Mouse (Mus musculus): Measurements from ENCODE around the gene Hnrnpf. TPM values are rescaled to one million over a fixed set of nuclear protein-coding genes. Genes with fewer than 3 reads are reported as not detected.

Gene Hnrnpf
- polyA plus RNA-seq, 1 experiment from 2014 or later, result 270 TPM

DNA sequence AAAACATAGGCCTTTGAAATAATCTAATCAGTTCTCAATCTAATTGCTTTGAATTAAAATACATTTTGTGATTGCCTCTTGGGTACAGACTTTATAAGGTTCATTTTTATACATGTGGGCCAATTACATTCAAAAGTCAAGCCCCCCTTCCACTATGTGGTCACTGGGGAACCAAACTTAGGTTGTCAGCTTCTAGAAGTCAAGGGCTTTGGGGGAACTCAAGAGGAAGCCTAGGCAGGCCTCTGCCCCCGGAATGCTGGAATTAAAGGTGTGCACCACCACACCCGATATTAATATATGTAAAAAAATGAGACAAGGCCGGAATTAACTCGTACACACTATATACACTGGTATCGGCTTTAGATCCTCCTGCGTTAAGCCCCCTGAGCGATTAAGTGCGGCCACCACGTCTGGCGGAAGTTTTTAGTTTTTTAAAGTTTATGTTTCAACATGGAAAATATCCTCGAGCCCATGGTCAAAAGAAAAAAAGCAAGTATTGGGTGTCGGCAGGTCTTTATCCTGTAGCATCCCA, 16.1 kb downstream of the Hnrnpf start:
- Histone ChIP-seq H3K9me3 (ENCODE audit: low read length) (no peaks in the 10 kb centered on the region), H3K4me1 (ENCODE audit: insufficient read depth) (peaks cover 39% of the 10 kb centered on the region), H3K36me3 (replicated peaks; ENCODE audit: insufficient read depth, low read length) (peaks cover 23% of the 10 kb centered on the region), H3K27ac (ENCODE audit: low read depth) (peak overlapping the region; percentile 99), H3K4me2 (ENCODE audit: low read depth, low read length) (peak overlapping the region; percentile 80), H3K9ac (replicated peaks) (peak overlapping the region; percentile 86), H3K4me3 (ENCODE audit: low read depth, low read length) (peak overlapping the region; percentile 80), H3K27me3 (ENCODE audit: insufficient read depth, low read length) (no peaks in the 10 kb centered on the region)
- no peak for DNase-seq
- WGBS (ENCODE audit: insufficient replicate concordance), result 1% methylated on average over 12 of the region's 12 CpGs
- TF ChIP-seq CTCF (IDR thresholded peaks at IDR 0.05; ENCODE audit: low read depth) (no peak), EP300 (IDR thresholded peaks at IDR 0.05; ENCODE audit: low read depth) (no peak)
- ATAC-seq, result no peak

DNA sequence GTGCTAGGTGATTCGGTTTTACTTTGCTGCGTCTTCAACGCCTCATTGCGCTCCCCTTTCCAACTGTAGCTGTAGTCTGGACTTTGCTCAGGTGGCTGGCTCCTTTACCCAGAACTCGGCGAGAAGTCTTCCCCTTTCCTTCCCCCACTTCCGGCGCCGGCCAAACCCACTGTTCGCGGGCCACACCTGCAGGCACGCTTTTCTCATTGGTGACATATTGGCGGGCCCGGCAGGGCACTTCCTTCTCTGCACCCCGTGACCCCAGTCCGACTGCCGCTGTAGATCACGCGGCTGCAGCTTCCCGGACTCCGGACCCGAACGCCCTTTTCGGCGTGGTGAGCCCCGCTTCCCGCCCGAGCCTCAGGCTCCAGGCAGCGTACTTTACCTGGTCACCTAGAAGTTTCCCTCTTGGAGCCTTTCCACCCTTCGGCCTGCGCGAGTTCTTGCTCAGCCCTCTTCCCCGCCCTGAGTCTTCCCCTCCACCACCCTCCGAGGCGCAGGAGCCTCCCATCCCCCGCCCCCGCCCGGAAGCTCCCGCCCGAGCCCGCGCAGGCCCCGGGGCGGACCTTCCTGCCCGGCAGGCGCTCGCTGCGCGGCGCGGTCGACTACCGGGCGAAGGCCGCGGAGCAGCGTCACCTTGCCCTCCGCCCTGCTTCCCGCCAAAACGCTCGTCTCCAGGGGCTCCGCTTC, 16.8 kb downstream of the Hnrnpf start:
- Histone ChIP-seq H3K4me1 (ENCODE audit: insufficient read depth) (peaks cover 36% of the 10 kb centered on the region), H3K9me3 (ENCODE audit: low read length) (no peaks in the 10 kb centered on the region), H3K4me3 (ENCODE audit: low read depth, low read length) (peak overlapping the region; percentile 80), H3K36me3 (replicated peaks; ENCODE audit: insufficient read depth, low read length) (peaks cover 27% of the 10 kb centered on the region), H3K27me3 (ENCODE audit: insufficient read depth, low read length) (no peaks in the 10 kb centered on the region), H3K9ac (replicated peaks) (peak overlapping the region; percentile 86), H3K4me2 (ENCODE audit: low read depth, low read length) (peak overlapping the region; percentile 80), H3K27ac (ENCODE audit: low read depth) (peak overlapping the region; percentile 99)
- WGBS (ENCODE audit: insufficient replicate concordance), result 2% methylated on average over 61 of the region's 62 CpGs
- TF ChIP-seq EP300 (IDR thresholded peaks at IDR 0.05; ENCODE audit: low read depth), result peak; percentile 79
- no peak for TF ChIP-seq CTCF (IDR thresholded peaks at IDR 0.05; ENCODE audit: low read depth)
- DNase-seq (peak; percentile 93), ATAC-seq (peak; percentile 95)

DNA sequence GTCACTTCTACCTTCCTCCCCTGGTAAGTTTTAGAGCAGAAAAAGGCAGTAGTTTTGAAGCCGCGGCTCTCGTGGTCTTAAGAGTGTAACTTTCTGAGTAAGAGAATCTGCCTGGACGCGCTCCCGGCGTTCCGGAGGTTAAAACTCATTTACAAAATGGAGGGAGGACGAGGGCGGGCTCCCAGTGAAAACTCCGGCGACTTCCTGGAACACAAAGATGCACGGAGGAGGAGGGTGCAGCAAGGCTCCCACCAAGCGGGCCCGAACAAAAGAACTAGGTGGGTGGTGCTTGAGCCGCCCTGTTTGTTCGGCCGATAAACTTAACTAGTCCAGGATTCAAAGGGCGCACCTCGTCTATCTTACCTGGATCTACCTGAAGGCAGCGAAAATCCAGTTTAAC, 17.5 kb downstream of the Hnrnpf start:
- no peaks in the 10 kb centered on the region for H3K27me3 ChIP-seq (ENCODE audit: insufficient read depth, low read length)
- 1% methylated on average over 21 of the region's 21 CpGs for WGBS (ENCODE audit: insufficient replicate concordance)
- DNase-seq (peak; percentile 75), ATAC-seq (peak; percentile 25)
- peak overlapping the region; percentile 80 for H3K4me2 ChIP-seq (ENCODE audit: low read depth, low read length)
- peaks cover 34% of the 10 kb centered on the region for H3K36me3 ChIP-seq (replicated peaks; ENCODE audit: insufficient read depth, low read length)
- H3K9ac ChIP-seq (replicated peaks), result peak overlapping the region; percentile 86
- no peaks in the 10 kb centered on the region for H3K9me3 ChIP-seq (ENCODE audit: low read length)
- TF ChIP-seq EP300 (IDR thresholded peaks at IDR 0.05; ENCODE audit: low read depth) (0 out of 2 replicates have a peak, but pooled peaks have one; percentile 9), CTCF (IDR thresholded peaks at IDR 0.05; ENCODE audit: low read depth) (no peak)
- peak overlapping the region; percentile 99 for H3K27ac ChIP-seq (ENCODE audit: low read depth)
- peaks cover 36% of the 10 kb centered on the region for H3K4me1 ChIP-seq (ENCODE audit: insufficient read depth)
- H3K4me3 ChIP-seq (ENCODE audit: low read depth, low read length), result peak overlapping the region; percentile 80

DNA sequence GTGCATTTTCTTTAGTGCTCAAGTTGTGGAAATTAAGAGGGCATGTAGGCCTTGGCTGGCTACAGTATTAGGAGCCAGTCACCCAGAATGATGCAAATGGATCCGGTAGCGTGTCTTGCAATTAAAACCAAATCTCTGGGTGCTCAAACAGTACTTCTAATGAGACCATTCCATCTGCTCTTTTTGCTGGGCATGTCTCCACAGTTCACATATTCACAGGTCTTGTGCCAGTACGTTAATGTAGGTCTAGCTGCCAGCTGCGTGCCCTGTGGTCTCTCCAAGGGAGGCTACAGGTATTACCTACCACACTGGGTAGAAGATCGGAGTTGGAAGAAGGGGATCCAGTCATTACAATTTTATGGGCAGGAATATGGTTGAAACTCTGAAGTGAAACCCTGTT, 17.9 kb downstream of the Hnrnpf start:
- peaks cover 36% of the 10 kb centered on the region for H3K4me1 ChIP-seq (ENCODE audit: insufficient read depth)
- H3K9me3 ChIP-seq (ENCODE audit: low read length), result no peaks in the 10 kb centered on the region
- no peak for DNase-seq
- TF ChIP-seq CTCF (IDR thresholded peaks at IDR 0.05; ENCODE audit: low read depth), result no peak
- TF ChIP-seq EP300 (IDR thresholded peaks at IDR 0.05; ENCODE audit: low read depth), result no peak
- peak overlapping the region; percentile 80 for H3K4me2 ChIP-seq (ENCODE audit: low read depth, low read length)
- H3K9ac ChIP-seq (replicated peaks), result peak overlapping the region; percentile 86
- H3K36me3 ChIP-seq (replicated peaks; ENCODE audit: insufficient read depth, low read length), result peaks cover 38% of the 10 kb centered on the region
- no peaks in the 10 kb centered on the region for H3K27me3 ChIP-seq (ENCODE audit: insufficient read depth, low read length)
- no peak for ATAC-seq
- peak overlapping the region; percentile 80 for H3K4me3 ChIP-seq (ENCODE audit: low read depth, low read length)
- 11% methylated on average over 5 of the region's 5 CpGs for WGBS (ENCODE audit: insufficient replicate concordance)
- H3K27ac ChIP-seq (ENCODE audit: low read depth), result peak overlapping the region; percentile 99

DNA sequence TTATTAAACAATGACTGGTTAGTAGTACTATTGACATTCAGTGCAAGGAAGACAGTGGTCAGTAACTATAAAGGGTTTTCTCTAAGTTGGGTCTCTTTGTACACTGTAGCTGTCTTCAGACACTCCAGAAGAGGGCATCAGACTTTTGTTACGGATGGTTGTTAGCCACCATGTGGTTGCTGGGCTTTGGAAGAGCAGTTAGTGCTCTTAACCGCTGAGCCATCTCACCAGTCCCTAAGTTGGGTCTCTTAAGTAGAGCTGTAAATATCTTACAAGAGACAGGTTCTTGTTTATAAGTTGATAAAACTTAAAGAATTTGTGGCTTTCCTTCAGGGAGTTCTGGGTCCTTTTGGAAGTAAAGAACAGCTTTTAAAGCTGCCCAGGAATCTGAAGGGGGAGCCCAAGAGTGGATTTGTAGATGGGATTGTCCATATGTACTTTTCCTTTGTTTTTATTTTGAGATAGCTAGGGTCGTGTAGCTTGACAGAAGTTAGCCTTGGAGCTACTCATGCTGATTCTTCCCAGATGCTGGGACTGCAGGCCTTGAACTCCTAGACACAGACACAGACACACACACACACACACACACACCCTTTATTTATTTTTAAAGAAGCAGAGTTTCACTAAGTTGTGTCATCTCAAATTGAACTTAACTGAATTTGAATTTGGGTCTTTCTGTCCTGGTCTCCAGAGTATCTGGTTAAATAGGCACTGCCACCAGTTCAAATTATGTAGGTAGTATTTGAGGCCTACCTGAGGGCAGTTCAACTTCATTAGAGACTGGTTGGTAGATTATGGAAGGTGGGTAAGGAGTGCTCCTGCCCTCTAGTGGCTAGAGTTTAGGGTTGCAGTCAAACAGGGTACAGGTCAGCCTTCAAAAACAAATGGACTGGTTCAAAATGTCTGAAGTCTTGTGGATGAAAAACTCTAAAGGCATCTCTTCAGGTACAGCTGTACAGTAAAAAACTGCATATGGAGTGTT, 20.8 kb downstream of the Hnrnpf start:
- 38% methylated on average over 3 of the region's 3 CpGs for WGBS (ENCODE audit: insufficient replicate concordance)
- Histone ChIP-seq H3K9me3 (ENCODE audit: low read length) (no peaks in the 10 kb centered on the region), H3K4me1 (ENCODE audit: insufficient read depth) (peaks cover 24% of the 10 kb centered on the region), H3K36me3 (replicated peaks; ENCODE audit: insufficient read depth, low read length) (peaks cover 49% of the 10 kb centered on the region), H3K27me3 (ENCODE audit: insufficient read depth, low read length) (no peaks in the 10 kb centered on the region), H3K4me3 (ENCODE audit: low read depth, low read length) (0 out of 2 replicates have a peak overlapping the region, but pooled peaks have one; percentile 80), H3K4me2 (ENCODE audit: low read depth, low read length) (peak overlapping the region; percentile 80), H3K9ac (replicated peaks) (no peak overlapping the region; the same call in 1 of the 2 replicates), H3K27ac (ENCODE audit: low read depth) (peak overlapping the region; percentile 34; the same call in 1 of the 2 replicates)
- peak; percentile 55 for DNase-seq
- TF ChIP-seq EP300 (IDR thresholded peaks at IDR 0.05; ENCODE audit: low read depth) (no peak), CTCF (IDR thresholded peaks at IDR 0.05; ENCODE audit: low read depth) (peak; percentile 97)
- ATAC-seq, result no peak

DNA sequence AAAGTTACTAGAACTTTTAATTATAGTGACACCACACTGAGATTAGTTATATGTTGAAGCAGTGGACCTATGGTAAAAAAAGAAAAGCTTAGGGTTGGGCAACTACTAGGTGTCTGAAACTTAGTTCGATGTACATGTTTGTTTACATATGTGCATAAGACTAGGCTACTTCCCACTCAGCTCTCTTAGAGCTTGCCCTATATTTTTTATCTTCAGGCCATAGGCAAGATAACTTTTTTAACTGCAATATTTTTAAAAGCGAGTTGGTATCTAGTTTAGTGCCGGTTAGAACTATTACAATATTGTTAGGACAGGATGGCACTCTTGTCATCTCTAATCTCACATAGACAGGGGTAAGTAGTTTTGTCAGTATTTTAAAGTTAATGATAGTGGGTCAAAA, 21.9 kb downstream of the Hnrnpf start:
- Histone ChIP-seq H3K4me3 (ENCODE audit: low read depth, low read length) (no peak overlapping the region), H3K9me3 (ENCODE audit: low read length) (no peaks in the 10 kb centered on the region), H3K27me3 (ENCODE audit: insufficient read depth, low read length) (no peaks in the 10 kb centered on the region), H3K27ac (ENCODE audit: low read depth) (no peak overlapping the region), H3K4me2 (ENCODE audit: low read depth, low read length) (no peak overlapping the region), H3K9ac (replicated peaks) (no peak overlapping the region), H3K4me1 (ENCODE audit: insufficient read depth) (peaks cover 21% of the 10 kb centered on the region), H3K36me3 (replicated peaks; ENCODE audit: insufficient read depth, low read length) (peaks cover 56% of the 10 kb centered on the region)
- ATAC-seq, result no peak
- WGBS (ENCODE audit: insufficient replicate concordance), result 73% methylated on average over 3 of the region's 3 CpGs
- TF ChIP-seq CTCF (IDR thresholded peaks at IDR 0.05; ENCODE audit: low read depth) (no peak), EP300 (IDR thresholded peaks at IDR 0.05; ENCODE audit: low read depth) (no peak)
- DNase-seq, result no peak

All from liver, postnatal 0 days (tissue).